Mouse (Mus musculus) kidney, embryonic 14.5 days (tissue): Measurements from ENCODE around the gene Mrtfb. TPM values are rescaled to one million over a fixed set of nuclear protein-coding genes. Genes with fewer than 3 reads are reported as not detected.

ENCODE experiments used
- ATAC-seq: fragments of 200-750 bp; cut with Nextera tagmentation; 2 replicates; pipeline ENCODE4 v1.8.0; 2017; ENCODE audit warnings: moderate number of reproducible peaks, mild to moderate bottlenecking, moderate TSS enrichment, moderate library complexity; ENCODE audit not compliant: low FRiP score, low TSS enrichment
- H3K27ac ChIP-seq: fragments of 300-500 bp; sonication (generic); 2 replicates; pipeline ENCODE4 v1.5.1; 2014; ENCODE audit warnings: low read depth, mild to moderate bottlenecking, low read length, moderate library complexity, mixed read lengths
- H3K27me3 ChIP-seq: fragments of 300-500 bp; sonication (generic); 2 replicates; pipeline ENCODE4 v1.6.1; 2014; ENCODE audit warnings: mild to moderate bottlenecking, low read length; ENCODE audit not compliant: control insufficient read depth, insufficient read depth
- H3K36me3 ChIP-seq: fragments of 300-500 bp; sonication (generic); 2 replicates; pipeline ENCODE4 v1.6.1; 2014; ENCODE audit warnings: low read length, mixed read lengths; ENCODE audit not compliant: control insufficient read depth, insufficient read depth
- H3K4me1 ChIP-seq: fragments of 300-500 bp; sonication (generic); 2 replicates; pipeline ENCODE4 v1.6.1; 2014; ENCODE audit warnings: low read length, mixed read lengths; ENCODE audit not compliant: control insufficient read depth, insufficient read depth
- H3K4me2 ChIP-seq: fragments of 300-500 bp; sonication (generic); replicated peaks from 2 replicates; pipeline ENCODE4 v1.6.1; 2014; ENCODE audit warnings: low read depth, mild to moderate bottlenecking, low read length
- H3K4me3 ChIP-seq: fragments of 300-500 bp; sonication (generic); 2 replicates; pipeline ENCODE4 v1.5.1; 2014; ENCODE audit warnings: mild to moderate bottlenecking, low read length
- H3K9ac ChIP-seq: fragments of 300-500 bp; sonication (generic); 2 replicates; pipeline ENCODE4 v1.6.1; 2014; ENCODE audit warnings: low read depth, mild to moderate bottlenecking, low read length, moderate library complexity
- H3K9me3 ChIP-seq: fragments of 300-500 bp; sonication (generic); 2 replicates; pipeline ENCODE4 v1.6.1; 2016; ENCODE audit warnings: low read length; ENCODE audit not compliant: control insufficient read depth
- WGBS: fragments of 180-500 bp; shearing (Covaris S2); extraction: QIAGEN DNeasy Blood & Tissue Kit; methylation state at CpG from one replicate; pipeline ENCODE4 v1.1.7; 2014; 5-methylcytosine and 5-hydroxymethylcytosine counted together
- polyA plus RNA-seq: library from polyadenylated mRNA; unstranded; fragments of >200 nt; fragmentation: Nextera tagmentation; extraction: Ambion mirVana; gene quantifications from 2 replicates; pipeline ENCODE4 v1.2.1, GENCODE M21; 2014

The Mrtfb gene
- polyA plus RNA-seq, 1 experiment from 2014 or later = 30.1 TPM

DNA sequence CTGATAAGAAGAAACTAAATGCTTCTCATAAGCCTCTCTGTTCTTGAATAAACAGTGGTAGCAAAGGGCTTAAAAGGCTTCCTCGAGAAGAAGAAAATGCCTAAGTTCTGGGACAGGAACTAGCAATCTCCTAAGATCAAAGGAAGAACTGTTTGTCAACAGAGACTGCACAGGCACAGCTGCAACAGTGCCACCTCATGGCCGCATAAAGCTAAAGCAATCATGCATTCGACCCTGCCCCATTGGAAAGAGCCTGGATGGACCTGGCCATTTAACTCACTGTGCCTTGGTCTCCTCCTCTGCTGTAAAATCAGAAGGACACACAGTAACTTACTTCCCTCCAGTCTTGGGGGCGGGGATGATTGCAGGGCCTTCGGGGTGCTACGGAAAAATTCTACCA lies 184.2 kb downstream of the Mrtfb start:
- WGBS = 50% methylated on average over 6 of the region's 6 CpGs
- Histone ChIP-seq H3K27ac (no peak overlapping the region), H3K4me1 (no peaks in the 10 kb centered on the region), H3K36me3 (no peaks in the 10 kb centered on the region), H3K4me3 (no peak overlapping the region), H3K4me2 (no peak overlapping the region), H3K27me3 (no peaks in the 10 kb centered on the region), H3K9me3 (no peaks in the 10 kb centered on the region), H3K9ac (no peak overlapping the region)
- ATAC-seq = no peak

DNA sequence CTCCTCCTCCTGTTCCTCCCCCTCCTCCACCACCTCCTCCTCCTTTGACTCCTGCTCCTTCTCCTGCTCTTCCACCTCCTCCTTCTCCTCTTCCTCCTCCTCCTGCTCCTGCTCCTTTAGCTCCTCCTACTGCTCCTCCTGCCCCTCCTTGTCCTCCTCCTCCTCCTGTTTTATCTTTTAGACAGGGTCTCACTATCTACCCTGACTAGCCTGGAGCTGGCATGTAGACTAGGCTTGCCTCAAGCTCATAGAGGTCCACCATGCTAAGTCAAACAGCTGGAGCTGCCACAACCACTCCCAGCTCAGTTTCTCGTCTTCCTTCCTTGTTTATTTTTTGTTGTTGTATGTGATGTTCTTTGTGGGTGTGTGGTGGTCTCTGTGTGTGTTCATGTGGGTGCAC lies 187.5 kb downstream of the Mrtfb start:
- Histone ChIP-seq H3K4me2 (no peak overlapping the region), H3K27ac (no peak overlapping the region)
- 66% methylated on average over 1 of the region's 1 CpGs for WGBS

DNA sequence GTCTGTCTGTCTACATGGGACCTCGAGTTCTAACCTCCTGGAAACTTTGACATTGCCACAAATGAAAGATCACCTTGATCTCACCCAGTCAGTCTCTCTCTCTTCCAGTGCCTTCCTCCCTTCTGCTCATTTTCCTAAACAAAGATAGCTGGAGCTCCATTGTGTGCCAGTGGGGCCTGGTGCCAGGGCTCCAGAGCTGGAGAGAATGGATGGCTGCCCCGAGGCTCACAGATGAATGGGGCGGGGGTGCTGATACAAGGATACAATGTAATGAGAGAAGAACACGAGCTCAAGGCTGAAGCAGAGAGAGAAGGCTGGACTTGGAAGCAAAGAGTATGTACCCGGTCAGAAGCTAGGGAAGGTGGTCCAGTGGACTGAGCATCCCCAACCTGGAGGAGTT lies 189.2 kb downstream of the Mrtfb start:
- no peak overlapping the region for H3K27ac ChIP-seq
- H3K4me1 ChIP-seq = no peaks in the 10 kb centered on the region
- no peak for ATAC-seq
- H3K4me2 ChIP-seq = no peak overlapping the region
- no peaks in the 10 kb centered on the region for H3K9me3 ChIP-seq
- H3K9ac ChIP-seq = no peak overlapping the region
- H3K36me3 ChIP-seq = no peaks in the 10 kb centered on the region
- 79% methylated on average over 5 of the region's 5 CpGs for WGBS
- H3K4me3 ChIP-seq = no peak overlapping the region
- H3K27me3 ChIP-seq = peaks cover 18% of the 10 kb centered on the region

More for the DNA sequence above, 187.5 kb downstream of the Mrtfb start:
- Histone ChIP-seq H3K9me3 (no peaks in the 10 kb centered on the region), H3K27me3 (peaks cover 12% of the 10 kb centered on the region; the same call in 1 of the 2 replicates), H3K4me3 (no peak overlapping the region), H3K9ac (no peak overlapping the region), H3K4me1 (no peaks in the 10 kb centered on the region), H3K36me3 (no peaks in the 10 kb centered on the region)
- ATAC-seq = no peak

GRCm38 (mm10) chr16:13446488-13446887 lies 190.2 kb downstream of the Mrtfb start:
- 20% methylated on average over 15 of the region's 15 CpGs for WGBS
- H3K9ac ChIP-seq = no peak overlapping the region; the same call in 1 of the 2 replicates
- 0 out of 2 replicates have a peak, but pooled peaks have one; percentile 11 for ATAC-seq

GRCm38 (mm10) chr16:13446971-13447283 lies 190.6 kb downstream of the Mrtfb start:
- WGBS = 1% methylated on average over 11 of the region's 11 CpGs
- peaks cover 18% of the 10 kb centered on the region for H3K27me3 ChIP-seq
- H3K9ac ChIP-seq = no peak overlapping the region; the same call in none of the 2 replicates
- H3K4me3 ChIP-seq = peak overlapping the region; percentile 75
- H3K4me2 ChIP-seq = peak overlapping the region; percentile 99
- no peaks in the 10 kb centered on the region for H3K36me3 ChIP-seq
- no peaks in the 10 kb centered on the region for H3K9me3 ChIP-seq
- H3K27ac ChIP-seq = no peak overlapping the region
- no peak; the same call in 1 of the 2 replicates for ATAC-seq
- H3K4me1 ChIP-seq = no peaks in the 10 kb centered on the region

More at GRCm38 (mm10) chr16:13446488-13446887, 190.2 kb downstream of the Mrtfb start:
- H3K36me3 ChIP-seq = no peaks in the 10 kb centered on the region
- H3K27me3 ChIP-seq = peaks cover 18% of the 10 kb centered on the region
- H3K4me1 ChIP-seq = no peaks in the 10 kb centered on the region
- H3K4me2 ChIP-seq = peak overlapping the region; percentile 99
- H3K9me3 ChIP-seq = no peaks in the 10 kb centered on the region
- H3K27ac ChIP-seq = no peak overlapping the region
- H3K4me3 ChIP-seq = peak overlapping the region; percentile 75

GRCm38 (mm10) chr16:13447284-13448050 lies 191.2 kb downstream of the Mrtfb start:
- ATAC-seq = peak; percentile 74
- no peaks in the 10 kb centered on the region for H3K4me1 ChIP-seq
- no peaks in the 10 kb centered on the region for H3K36me3 ChIP-seq
- H3K9me3 ChIP-seq = no peaks in the 10 kb centered on the region
- H3K9ac ChIP-seq = peak overlapping the region; percentile 66
- H3K4me2 ChIP-seq = peak overlapping the region; percentile 99
- H3K27me3 ChIP-seq = peaks cover 18% of the 10 kb centered on the region
- no peak overlapping the region for H3K27ac ChIP-seq
- WGBS = 0% methylated on average over 43 of the region's 43 CpGs
- peak overlapping the region; percentile 75 for H3K4me3 ChIP-seq

- under 1% methylated on average over 50 of the region's 52 CpGs for WGBS
- H3K9me3 ChIP-seq = no peaks in the 10 kb centered on the region
- H3K27ac ChIP-seq = no peak overlapping the region
- peak overlapping the region; percentile 75 for H3K4me3 ChIP-seq
- no peaks in the 10 kb centered on the region for H3K4me1 ChIP-seq
- H3K4me2 ChIP-seq = peak overlapping the region; percentile 99
- peak; percentile 65 for ATAC-seq
- H3K27me3 ChIP-seq = peaks cover 18% of the 10 kb centered on the region
- no peaks in the 10 kb centered on the region for H3K36me3 ChIP-seq
- peak overlapping the region; percentile 66 for H3K9ac ChIP-seq
Observed at GRCm38 (mm10) chr16:13448051-13448705, 191.9 kb downstream of the Mrtfb start.

- peak overlapping the region; percentile 99 for H3K4me2 ChIP-seq
- no peak overlapping the region for H3K27ac ChIP-seq
- peak overlapping the region; percentile 75 for H3K4me3 ChIP-seq
- H3K4me1 ChIP-seq = no peaks in the 10 kb centered on the region
- H3K9ac ChIP-seq = peak overlapping the region; percentile 66; the same call in 1 of the 2 replicates
- no peaks in the 10 kb centered on the region for H3K9me3 ChIP-seq
- H3K36me3 ChIP-seq = no peaks in the 10 kb centered on the region
- 9% methylated on average over 8 of the region's 8 CpGs for WGBS
- peaks cover 18% of the 10 kb centered on the region for H3K27me3 ChIP-seq
- ATAC-seq = no peak
Observed at GRCm38 (mm10) chr16:13448706-13449090, 192.4 kb downstream of the Mrtfb start.

DNA sequence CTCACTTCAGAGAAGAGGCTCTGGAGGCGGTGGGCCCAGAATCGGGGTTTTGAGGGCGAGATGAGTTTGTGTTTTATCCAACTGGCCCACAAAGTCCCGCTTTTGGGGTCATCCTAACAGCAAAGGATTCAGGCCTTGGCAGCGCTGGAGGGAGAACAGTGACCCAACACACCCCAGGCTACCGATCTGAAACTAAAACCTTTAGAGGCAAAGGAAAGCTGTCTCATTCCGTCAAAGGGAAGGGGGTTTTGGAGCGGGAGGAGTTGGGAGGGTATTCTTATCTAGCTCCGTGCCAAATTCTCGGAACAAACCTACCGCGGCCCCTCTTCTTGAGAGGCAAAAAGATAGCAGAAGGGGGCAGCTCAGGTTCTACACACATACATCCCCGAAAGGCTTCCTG lies 193.2 kb downstream of the Mrtfb start:
- H3K9me3 ChIP-seq = no peaks in the 10 kb centered on the region
- H3K36me3 ChIP-seq = no peaks in the 10 kb centered on the region
- 20% methylated on average over 13 of the region's 13 CpGs for WGBS
- H3K27me3 ChIP-seq = peaks cover 18% of the 10 kb centered on the region
- ATAC-seq = no peak
- H3K4me2 ChIP-seq = peak overlapping the region; percentile 27
- H3K4me3 ChIP-seq = peak overlapping the region; percentile 75; the same call in 1 of the 2 replicates
- no peak overlapping the region for H3K27ac ChIP-seq
- H3K4me1 ChIP-seq = no peaks in the 10 kb centered on the region
- H3K9ac ChIP-seq = no peak overlapping the region
